Mouse (Mus musculus): Measurements from ENCODE around the gene Mlf2. TPM values are rescaled to one million over a fixed set of nuclear protein-coding genes. Genes with fewer than 3 reads are reported as not detected.
A peak's percentile ranks its signal among the peaks of the same experiment; 100 is the strongest.

The Mlf2 gene
- polyA plus RNA-seq, 1 experiment from 2014 or later: 435 TPM

DNA sequence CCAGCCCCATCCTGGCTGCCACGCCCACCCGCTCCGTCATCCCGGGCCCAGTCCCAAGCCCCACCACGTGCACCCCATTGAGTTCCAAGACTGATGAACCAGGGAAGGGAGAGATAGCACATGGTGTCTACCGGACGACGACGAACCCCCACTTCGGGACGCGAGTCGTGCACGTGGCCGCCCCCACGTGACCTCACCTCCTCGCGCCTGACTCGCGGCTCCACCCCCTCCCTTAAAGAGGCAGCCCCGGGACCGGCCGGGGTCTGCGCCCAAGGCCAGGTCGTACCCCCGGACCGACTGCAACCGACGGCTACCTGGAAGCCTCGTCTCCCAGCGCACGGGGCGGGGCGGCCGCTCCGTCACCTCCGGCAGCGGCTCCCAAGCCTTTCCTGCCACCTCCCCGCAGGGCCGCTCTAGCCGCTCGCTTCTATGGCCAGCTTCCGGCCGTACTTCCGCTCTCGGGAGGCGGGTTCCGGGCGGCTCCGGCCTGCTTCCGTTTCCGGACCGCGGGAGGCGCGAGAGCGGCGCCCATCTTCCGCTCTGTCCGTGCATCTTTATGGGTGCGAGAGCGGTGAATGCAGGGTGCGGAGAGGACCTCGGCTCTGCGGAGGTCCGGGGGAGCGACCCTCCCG is 34.0 kb downstream of the Mlf2 start, which contains the start of gene Cops7a:
Gene Cops7a (minus strand): TSS at position 451 of the 632 bp plus-strand sequence.
- peaks cover 5% of the 10 kb centered on the region; the same call in 1 of the 2 replicates for H3K36me3 ChIP-seq (ENCODE audit: control insufficient read depth, insufficient read depth, low read length)
- H3K9me3 ChIP-seq (ENCODE audit: control insufficient read depth, low read length): peaks cover 2% of the 10 kb centered on the region; the same call in 1 of the 2 replicates
- H3K27me3 ChIP-seq (ENCODE audit: control insufficient read depth, insufficient read depth, low read length): no peaks in the 10 kb centered on the region
- peak within 1 kb of the TSS; percentile 96 for H3K9ac ChIP-seq (ENCODE audit: low read length)
- H3K4me1 ChIP-seq (ENCODE audit: control insufficient read depth, insufficient read depth, low read length): peaks cover 10% of the 10 kb centered on the region
- H3K27ac ChIP-seq (ENCODE audit: low read depth, low read length): peak within 1 kb of the TSS; percentile 75
- ATAC-seq (ENCODE audit: low FRiP score): peak; percentile 96
- peak within 1 kb of the TSS; percentile 91 for H3K4me2 ChIP-seq
- WGBS: under 1% methylated on average over 66 of the region's 68 CpGs
- H3K4me3 ChIP-seq (ENCODE audit: low read depth, low read length): peak within 1 kb of the TSS; percentile 84
- peak; percentile 99 for DNase-seq (ENCODE audit: low spot score, missing footprints)

GRCm38 (mm10) chr6:124965747-124966146 is 34.6 kb downstream of the Mlf2 start:
- no peak for ATAC-seq (ENCODE audit: low FRiP score)
- Histone ChIP-seq H3K36me3 (ENCODE audit: control insufficient read depth, insufficient read depth, low read length) (peaks cover 5% of the 10 kb centered on the region; the same call in 1 of the 2 replicates), H3K27ac (ENCODE audit: low read depth, low read length) (peak overlapping the region; percentile 75), H3K9ac (ENCODE audit: low read length) (peak overlapping the region; percentile 96), H3K4me1 (ENCODE audit: control insufficient read depth, insufficient read depth, low read length) (peaks cover 10% of the 10 kb centered on the region), H3K4me2 (peak overlapping the region; percentile 91), H3K27me3 (ENCODE audit: control insufficient read depth, insufficient read depth, low read length) (no peaks in the 10 kb centered on the region), H3K9me3 (ENCODE audit: control insufficient read depth, low read length) (peaks cover 2% of the 10 kb centered on the region; the same call in 1 of the 2 replicates), H3K4me3 (ENCODE audit: low read depth, low read length) (peak overlapping the region; percentile 84)
- WGBS: 13% methylated on average over 15 of the region's 15 CpGs
- DNase-seq (ENCODE audit: low spot score, missing footprints): no peak

GRCm38 (mm10) chr6:124966466-124967118 is 35.4 kb downstream of the Mlf2 start:
- Histone ChIP-seq H3K4me3 (ENCODE audit: low read depth, low read length) (no peak overlapping the region), H3K4me1 (ENCODE audit: control insufficient read depth, insufficient read depth, low read length) (peaks cover 10% of the 10 kb centered on the region), H3K9ac (ENCODE audit: low read length) (no peak overlapping the region), H3K9me3 (ENCODE audit: control insufficient read depth, low read length) (peaks cover 2% of the 10 kb centered on the region; the same call in 1 of the 2 replicates), H3K27me3 (ENCODE audit: control insufficient read depth, insufficient read depth, low read length) (no peaks in the 10 kb centered on the region), H3K36me3 (ENCODE audit: control insufficient read depth, insufficient read depth, low read length) (peaks cover 2% of the 10 kb centered on the region; the same call in 1 of the 2 replicates), H3K27ac (ENCODE audit: low read depth, low read length) (no peak overlapping the region), H3K4me2 (peak overlapping the region; percentile 91; the same call in 1 of the 2 replicates)
- whole genome bisulfite sequencing: 96% methylated on average over 7 of the region's 7 CpGs
- DNase-seq (ENCODE audit: low spot score, missing footprints) (peak; percentile 86), ATAC-seq (ENCODE audit: low FRiP score) (no peak)

GRCm38 (mm10) chr6:124967766-124968165 is 36.6 kb downstream of the Mlf2 start:
- Histone ChIP-seq H3K4me3 (ENCODE audit: low read depth, low read length) (no peak overlapping the region), H3K4me2 (no peak overlapping the region), H3K9ac (ENCODE audit: low read length) (no peak overlapping the region), H3K4me1 (ENCODE audit: control insufficient read depth, insufficient read depth, low read length) (peaks cover 10% of the 10 kb centered on the region), H3K9me3 (ENCODE audit: control insufficient read depth, low read length) (peaks cover 2% of the 10 kb centered on the region; the same call in 1 of the 2 replicates), H3K36me3 (ENCODE audit: control insufficient read depth, insufficient read depth, low read length) (no peaks in the 10 kb centered on the region), H3K27me3 (ENCODE audit: control insufficient read depth, insufficient read depth, low read length) (no peaks in the 10 kb centered on the region), H3K27ac (ENCODE audit: low read depth, low read length) (no peak overlapping the region)
- ATAC-seq (ENCODE audit: low FRiP score): no peak
- peak; percentile 85 for DNase-seq (ENCODE audit: low spot score, missing footprints)
- WGBS: 57% methylated on average over 4 of the region's 4 CpGs

Other genes with a start within 250 kb of the Mlf2 start
- gene Emg1, start 219.2 kb upstream of the Mlf2 start, polyA plus RNA-seq (2014; fragmentation: Nextera tagmentation; extraction: Ambion mirVana): 215 and 219 TPM in 2 replicates
- 343 and 353 TPM in 2 replicates for gene Phb2, start 219.1 kb upstream of the Mlf2 start, polyA plus RNA-seq (2014; fragmentation: Nextera tagmentation; extraction: Ambion mirVana)
- gene Ptpn6, start 192.7 kb upstream of the Mlf2 start, polyA plus RNA-seq (2014; fragmentation: Nextera tagmentation; extraction: Ambion mirVana): 5.1 and 6.3 TPM in 2 replicates
- 532 and 550 TPM in 2 replicates for gene Grcc10, start 190.0 kb upstream of the Mlf2 start, polyA plus RNA-seq (2014; fragmentation: Nextera tagmentation; extraction: Ambion mirVana)
- gene Gm45234, start 175.4 kb upstream of the Mlf2 start, polyA plus RNA-seq (2014; fragmentation: Nextera tagmentation; extraction: Ambion mirVana): not detected in 2 replicates
- 8.2 and 8.4 TPM in 2 replicates for gene Atn1, start 174.9 kb upstream of the Mlf2 start, polyA plus RNA-seq (2014; fragmentation: Nextera tagmentation; extraction: Ambion mirVana)
- 4.5 and 6.6 TPM in 2 replicates for gene Eno2, start 161.7 kb upstream of the Mlf2 start, polyA plus RNA-seq (2014; fragmentation: Nextera tagmentation; extraction: Ambion mirVana)
- 1.1 and 1.8 TPM in 2 replicates for gene Lrrc23, start 151.7 kb upstream of the Mlf2 start, polyA plus RNA-seq (2014; fragmentation: Nextera tagmentation; extraction: Ambion mirVana)
- gene Spsb2, start 122.7 kb upstream of the Mlf2 start, polyA plus RNA-seq (2014; fragmentation: Nextera tagmentation; extraction: Ambion mirVana): 3.7 and 4.8 TPM in 2 replicates
- 619 and 639 TPM in 2 replicates for gene Tpi1, start 117.1 kb upstream of the Mlf2 start, polyA plus RNA-seq (2014; fragmentation: Nextera tagmentation; extraction: Ambion mirVana)
- 139 and 143 TPM in 2 replicates for gene Usp5, start 101.9 kb upstream of the Mlf2 start, polyA plus RNA-seq (2014; fragmentation: Nextera tagmentation; extraction: Ambion mirVana)
- gene Cdca3, start 101.8 kb upstream of the Mlf2 start, polyA plus RNA-seq (2014; fragmentation: Nextera tagmentation; extraction: Ambion mirVana): 225 and 244 TPM in 2 replicates
- gene Gnb3, start 91.1 kb upstream of the Mlf2 start, polyA plus RNA-seq (2014; fragmentation: Nextera tagmentation; extraction: Ambion mirVana): 3.8 TPM in 2 replicates
- gene P3h3, start 73.6 kb upstream of the Mlf2 start, polyA plus RNA-seq (2014; fragmentation: Nextera tagmentation; extraction: Ambion mirVana): 7.8 and 7.9 TPM in 2 replicates
- 1.6 and 2.1 TPM in 2 replicates for gene Gpr162, start 67.4 kb upstream of the Mlf2 start, polyA plus RNA-seq (2014; fragmentation: Nextera tagmentation; extraction: Ambion mirVana)
- gene Cd4, start 43.2 kb upstream of the Mlf2 start, polyA plus RNA-seq (2014; fragmentation: Nextera tagmentation; extraction: Ambion mirVana): not detected in 2 replicates
- 0.88 and 2.4 TPM in 2 replicates for gene Lag3, start 19.7 kb upstream of the Mlf2 start, polyA plus RNA-seq (2014; fragmentation: Nextera tagmentation; extraction: Ambion mirVana)
- gene Ptms, start 11.3 kb upstream of the Mlf2 start, polyA plus RNA-seq (2014; fragmentation: Nextera tagmentation; extraction: Ambion mirVana): 258 and 288 TPM in 2 replicates
- 105 and 112 TPM in 2 replicates for gene Cops7a, start 34.2 kb downstream of the Mlf2 start, polyA plus RNA-seq (2014; fragmentation: Nextera tagmentation; extraction: Ambion mirVana)
- 1.2 and 1.6 TPM in 2 replicates for gene Pianp, start 65.3 kb downstream of the Mlf2 start, polyA plus RNA-seq (2014; fragmentation: Nextera tagmentation; extraction: Ambion mirVana)
- 9.3 and 9.9 TPM in 2 replicates for gene Zfp384, start 77.8 kb downstream of the Mlf2 start, polyA plus RNA-seq (2014; fragmentation: Nextera tagmentation; extraction: Ambion mirVana)
- 139 and 146 TPM in 2 replicates for gene Ing4, start 108.4 kb downstream of the Mlf2 start, polyA plus RNA-seq (2014; fragmentation: Nextera tagmentation; extraction: Ambion mirVana)
- 9.2 and 10.8 TPM in 2 replicates for gene Acrbp, start 118.3 kb downstream of the Mlf2 start, polyA plus RNA-seq (2014; fragmentation: Nextera tagmentation; extraction: Ambion mirVana)
- gene Lpar5, start 136.5 kb downstream of the Mlf2 start, polyA plus RNA-seq (2014; fragmentation: Nextera tagmentation; extraction: Ambion mirVana): 0.11 TPM in 1 of 2 replicates, not detected in the other
- 96.9 and 99.3 TPM in 2 replicates for gene Chd4, start 164.6 kb downstream of the Mlf2 start, polyA plus RNA-seq (2014; fragmentation: Nextera tagmentation; extraction: Ambion mirVana)
- gene Nop2, start 200.5 kb downstream of the Mlf2 start, polyA plus RNA-seq (2014; fragmentation: Nextera tagmentation; extraction: Ambion mirVana): 55.1 and 58.4 TPM in 2 replicates
- gene Iffo1, start 213.9 kb downstream of the Mlf2 start, polyA plus RNA-seq (2014; fragmentation: Nextera tagmentation; extraction: Ambion mirVana): 8.4 and 8.6 TPM in 2 replicates
- gene Gapdh, start 235.1 kb downstream of the Mlf2 start, polyA plus RNA-seq (2014; fragmentation: Nextera tagmentation; extraction: Ambion mirVana): 2,357 and 2,675 TPM in 2 replicates

Measured in midbrain, embryonic 11.5 days (tissue).